In the genomic region with DNA sequence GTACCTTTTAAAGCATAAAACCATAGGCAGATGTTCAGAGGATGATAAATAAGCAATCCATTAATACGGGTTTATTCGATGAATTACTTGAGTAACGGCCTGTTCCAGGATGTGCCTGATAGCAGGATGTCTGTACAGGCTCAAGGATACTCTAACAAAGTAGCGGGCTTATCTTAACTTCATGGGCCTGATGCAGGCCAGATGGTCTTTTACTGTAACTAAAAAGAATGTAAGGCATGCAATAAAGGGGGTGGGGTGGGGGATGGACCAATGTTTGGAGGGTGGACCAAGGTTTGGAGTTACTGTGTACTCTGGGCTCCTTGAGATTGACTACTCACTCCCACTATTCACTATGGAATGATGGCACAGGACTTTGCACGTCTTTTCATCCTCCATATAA, we compare ENCODE assay signal across 33 mouse cellular contexts. TPM values are rescaled to one million over a fixed set of nuclear protein-coding genes. Genes with fewer than 3 reads are reported as not detected.
DNase-seq lines count a peak whose midpoint lies in the region; ATAC-seq lines count a peak whose summit lies in the region.
"Had no signal": no experiment of that assay in that cellular context is flagged by ENCODE, and none has a peak within 500 bp of the region (broad histone marks: within the 10 kb centered on the region; RNA-seq: fewer than 3 reads in every experiment).

No protein-coding gene starts in this region.

- H3K4me2 ChIP-seq in heart, embryonic 11.5 days: no peak overlapping the region
- H3K4me2 ChIP-seq in lung, embryonic 16.5 days (ENCODE audit: low read depth, low read length): no peak overlapping the region
- H3K4me2 ChIP-seq: embryonic facial prominence, embryonic 15.5 days; forebrain, embryonic 15.5 days; heart, embryonic 13.5 days; hindbrain, embryonic 14.5 days; limb, embryonic 15.5 days; lung, embryonic 15.5 days had no signal

- DNase-seq in heart, postnatal 36 days: no peak
- DNase-seq in kidney, postnatal 10 days: peak; percentile 2
- DNase-seq in kidney, postnatal 14 days: no peak
- no peak for DNase-seq in lung, postnatal 4 days
- peak; percentile 36 for DNase-seq in mesoderm, embryonic 11.5 days (ENCODE audit: low read depth, low spot score)
- DNase-seq: adrenal gland, postnatal 36 days; cerebellum, adult 9-10 months; heart, postnatal 4 days; kidney, postnatal 36 days; right cerebral cortex, adult 18-20 months; right cerebral cortex, postnatal 4 days; thymus, adult 2 months had no signal

- no peaks in the 10 kb centered on the region for H3K27me3 ChIP-seq in heart, embryonic 11.5 days (ENCODE audit: control insufficient read depth, insufficient read depth, low read length)
- H3K27me3 ChIP-seq in lung, embryonic 16.5 days (ENCODE audit: control insufficient read depth, insufficient read depth, low read depth, low read length): no peaks in the 10 kb centered on the region
- H3K27me3 ChIP-seq: embryonic facial prominence, embryonic 15.5 days; forebrain, embryonic 15.5 days; heart, embryonic 13.5 days; limb, embryonic 15.5 days; lung, embryonic 15.5 days had no signal

- 38% methylated on average over 5 of the region's 5 CpGs for WGBS in heart, embryonic 11.5 days (ENCODE audit: insufficient replicate concordance)
- WGBS in lung, embryonic 16.5 days: 34% methylated on average over 5 of the region's 5 CpGs

- H3K4me3 ChIP-seq in heart, embryonic 11.5 days (ENCODE audit: low read depth, low read length): no peak overlapping the region
- H3K4me3 ChIP-seq in lung, embryonic 16.5 days (ENCODE audit: low read length): no peak overlapping the region
- H3K4me3 ChIP-seq: embryonic facial prominence, embryonic 15.5 days; forebrain, embryonic 15.5 days; heart, embryonic 13.5 days; limb, embryonic 15.5 days; lung, embryonic 15.5 days; midbrain, embryonic 10.5 days had no signal

- peak; percentile 52; the same call in 1 of the 2 replicates for ATAC-seq in heart, embryonic 11.5 days (replicated peaks; ENCODE audit: insufficient number of reproducible peaks, low FRiP score, low TSS enrichment)
- 0 out of 2 replicates have a peak, but pooled peaks have one; percentile 43 for ATAC-seq in lung, embryonic 16.5 days (ENCODE audit: low read depth)
- no peak for ATAC-seq in granulocyte monocyte progenitor cell, adult 5-6 weeks (replicated peaks; ENCODE audit: poor library complexity, severe bottlenecking)
- ATAC-seq: CD4-positive, CD25-positive, alpha-beta regulatory T cell, adult 4 months; forebrain, embryonic 15.5 days; inflammation-experienced regulatory T-cells, adult 6 months; midbrain, embryonic 16.5 days had no signal

- intact Hi-C loops in heart, postnatal 36 days (cut with DNase I): no loop called here

- no peak overlapping the region for H3K27ac ChIP-seq in heart, embryonic 11.5 days (ENCODE audit: low read depth, low read length)
- H3K27ac ChIP-seq in lung, embryonic 16.5 days (ENCODE audit: low read length): no peak overlapping the region
- H3K27ac ChIP-seq: embryonic facial prominence, embryonic 15.5 days; forebrain, embryonic 15.5 days; heart, embryonic 13.5 days; hindbrain, embryonic 14.5 days; limb, embryonic 15.5 days; lung, embryonic 15.5 days; macrophage; midbrain, embryonic 10.5 days had no signal

- H3K36me3 ChIP-seq in heart, embryonic 11.5 days (ENCODE audit: control insufficient read depth, insufficient read depth, low read length): no peaks in the 10 kb centered on the region
- no peaks in the 10 kb centered on the region for H3K36me3 ChIP-seq in lung, embryonic 16.5 days (ENCODE audit: control insufficient read depth, insufficient read depth, low read length)
- H3K36me3 ChIP-seq: embryonic facial prominence, embryonic 15.5 days; forebrain, embryonic 15.5 days; heart, embryonic 13.5 days; limb, embryonic 15.5 days; lung, embryonic 15.5 days; midbrain, embryonic 10.5 days had no signal

- H3K9ac ChIP-seq in heart, embryonic 11.5 days (ENCODE audit: low read depth, low read length): no peak overlapping the region
- no peak overlapping the region for H3K9ac ChIP-seq in lung, embryonic 16.5 days (ENCODE audit: low read length)
- H3K9ac ChIP-seq: embryonic facial prominence, embryonic 15.5 days; forebrain, embryonic 15.5 days; heart, embryonic 13.5 days; hindbrain, embryonic 14.5 days; limb, embryonic 15.5 days; lung, embryonic 15.5 days had no signal

- no peaks in the 10 kb centered on the region for H3K9me3 ChIP-seq in heart, embryonic 11.5 days (replicated peaks; ENCODE audit: control insufficient read depth, low read length)
- no peaks in the 10 kb centered on the region for H3K9me3 ChIP-seq in lung, embryonic 16.5 days (ENCODE audit: control insufficient read depth, low read length)
- H3K9me3 ChIP-seq: embryonic facial prominence, embryonic 15.5 days; forebrain, embryonic 15.5 days; heart, embryonic 13.5 days; limb, embryonic 15.5 days; lung, embryonic 15.5 days; midbrain, embryonic 10.5 days had no signal

- no peaks in the 10 kb centered on the region for H3K4me1 ChIP-seq in heart, embryonic 11.5 days (ENCODE audit: control insufficient read depth, insufficient read depth, low read length)
- no peaks in the 10 kb centered on the region for H3K4me1 ChIP-seq in lung, embryonic 16.5 days (replicated peaks; ENCODE audit: control insufficient read depth, insufficient read depth, low read length)
- H3K4me1 ChIP-seq: embryonic facial prominence, embryonic 15.5 days; forebrain, embryonic 15.5 days; heart, embryonic 13.5 days; limb, embryonic 15.5 days; lung, embryonic 15.5 days; midbrain, embryonic 10.5 days had no signal

RNA-seq across cellular contexts. Expression of a gene that starts 42.7 kb away (rescaled TPM):
- polyA plus RNA-seq in heart, embryonic 11.5 days (2014; fragmentation: Nextera tagmentation; extraction: Ambion mirVana): not detected in 2 replicates
- total RNA-seq in heart, postnatal 36 days (2021): not detected
- polyA plus RNA-seq in lung, embryonic 16.5 days (2015; fragmentation: Nextera tagmentation; extraction: Ambion mirVana): not detected in 2 replicates
- total RNA-seq in granulocyte monocyte progenitor cell, adult 5-6 weeks (2014; fragmentation: Nextera tagmentation): not detected in 2 replicates
- not detected in 2 replicates for total RNA-seq in granulocyte monocyte progenitor cell, adult 5-6 weeks (2017)
- total RNA-seq: adrenal gland, postnatal 36 days; common myeloid progenitor, adult 5-6 weeks; gastrocnemius, adult 8-10 months; heart, postnatal 4 days; left cerebral cortex, adult 18-20 months; left cerebral cortex, postnatal 25 days had no signal
- polyA plus RNA-seq: CD4-positive, CD25-positive, alpha-beta regulatory T cell, adult 4 months; embryonic facial prominence, embryonic 15.5 days; forebrain, embryonic 15.5 days; gonadal fat pad, adult 2 months; heart, embryonic 13.5 days; hindbrain, embryonic 14.5 days; inflammation-experienced regulatory T-cells, adult 6 months; limb, embryonic 15.5 days; lung, embryonic 15.5 days; macrophage; midbrain, embryonic 10.5 days; midbrain, embryonic 16.5 days; neural tube, embryonic 14.5 days; stomach, embryonic 14.5 days; thymus, adult 2 months had no signal

RNA-seq across cellular contexts. Expression of a gene that starts 42.8 kb away (rescaled TPM):
- polyA plus RNA-seq in heart, embryonic 11.5 days (2014; fragmentation: Nextera tagmentation; extraction: Ambion mirVana): 5.1 and 6.7 TPM in 2 replicates
- 10 to 100 TPM; 16.3 to 16.9 TPM for total RNA-seq in heart, postnatal 36 days (2021)
- 0.20 and 0.44 TPM in 2 replicates for polyA plus RNA-seq in lung, embryonic 16.5 days (2015; fragmentation: Nextera tagmentation; extraction: Ambion mirVana)
- total RNA-seq in granulocyte monocyte progenitor cell, adult 5-6 weeks (2014; fragmentation: Nextera tagmentation): not detected in 2 replicates
- not detected in 2 replicates for total RNA-seq in granulocyte monocyte progenitor cell, adult 5-6 weeks (2017)
- total RNA-seq: adrenal gland, postnatal 36 days; common myeloid progenitor, adult 5-6 weeks; left cerebral cortex, adult 18-20 months; left cerebral cortex, postnatal 25 days had no signal
- polyA plus RNA-seq: CD4-positive, CD25-positive, alpha-beta regulatory T cell, adult 4 months; embryonic facial prominence, embryonic 15.5 days; inflammation-experienced regulatory T-cells, adult 6 months; macrophage; midbrain, embryonic 10.5 days; stomach, embryonic 14.5 days had no signal

RNA-seq across cellular contexts. Expression of a gene that starts 57.7 kb away (rescaled TPM):
- polyA plus RNA-seq in heart, embryonic 11.5 days (2014; fragmentation: Nextera tagmentation; extraction: Ambion mirVana): 11.5 and 13.5 TPM in 2 replicates
- 1 to 10 TPM; 1.2 to 1.3 TPM for total RNA-seq in heart, postnatal 36 days (2021)
- 15.1 and 15.2 TPM in 2 replicates for polyA plus RNA-seq in lung, embryonic 16.5 days (2015; fragmentation: Nextera tagmentation; extraction: Ambion mirVana)
- total RNA-seq in granulocyte monocyte progenitor cell, adult 5-6 weeks (2014; fragmentation: Nextera tagmentation): 4.4 and 6.9 TPM in 2 replicates
- total RNA-seq in granulocyte monocyte progenitor cell, adult 5-6 weeks (2017): 5.9 and 8.5 TPM in 2 replicates

Comparison
In these comparisons a context has a peak if more than half of its experiments do, and no peak if none do; other contexts are left out.
1. DNase-seq: peak in kidney, postnatal 10 days (single experiment) and mesoderm, embryonic 11.5 days (single experiment); none in heart, postnatal 36 days (0 of 2), kidney, postnatal 14 days (single experiment) and lung, postnatal 4 days (0 of 2).
2. RNA of a gene that starts 42.8 kb away (total RNA-seq): 16.3 to 16.9 TPM in heart, postnatal 36 days; not detected in granulocyte monocyte progenitor cell, adult 5-6 weeks; every median in the first group is over 10 times any median in the second.